Mouse (Mus musculus): ENCODE measurements around the gene Cdc42se2. TPM values are rescaled to one million over a fixed set of nuclear protein-coding genes. Genes with fewer than 3 reads are reported as not detected.

The Cdc42se2 gene
- polyA plus RNA-seq, 1 experiment from 2014 or later, result 259 TPM

- Histone ChIP-seq H3K27ac (ENCODE audit: low read depth, low read length) (no peak overlapping the region), H3K4me2 (no peak overlapping the region), H3K27me3 (ENCODE audit: control insufficient read depth, insufficient read depth, low read length) (no peaks in the 10 kb centered on the region), H3K9ac (ENCODE audit: low read length) (no peak overlapping the region), H3K4me1 (ENCODE audit: control insufficient read depth, insufficient read depth, low read length) (no peaks in the 10 kb centered on the region), H3K4me3 (ENCODE audit: low read depth, low read length) (no peak overlapping the region), H3K36me3 (ENCODE audit: control insufficient read depth, insufficient read depth, low read length) (peaks cover 15% of the 10 kb centered on the region), H3K9me3 (ENCODE audit: control insufficient read depth, low read length) (no peaks in the 10 kb centered on the region)
- ATAC-seq (ENCODE audit: low FRiP score), result no peak
- DNase-seq (ENCODE audit: low spot score, missing footprints), result no peak
- 80% methylated on average over 2 of the region's 2 CpGs for WGBS
Observed at GRCm38 (mm10) chr11:54712849-54713248, 74.6 kb downstream of the Cdc42se2 start.

- no peak for DNase-seq (ENCODE audit: low spot score, missing footprints)
- peaks cover 6% of the 10 kb centered on the region; the same call in 1 of the 2 replicates for H3K36me3 ChIP-seq (ENCODE audit: control insufficient read depth, insufficient read depth, low read length)
- H3K9me3 ChIP-seq (ENCODE audit: control insufficient read depth, low read length), result no peaks in the 10 kb centered on the region
- H3K27ac ChIP-seq (ENCODE audit: low read depth, low read length), result no peak overlapping the region
- ATAC-seq (ENCODE audit: low FRiP score), result no peak
- no peak overlapping the region for H3K4me3 ChIP-seq (ENCODE audit: low read depth, low read length)
- H3K9ac ChIP-seq (ENCODE audit: low read length), result no peak overlapping the region
- no peak overlapping the region for H3K4me2 ChIP-seq
- no peaks in the 10 kb centered on the region for H3K27me3 ChIP-seq (ENCODE audit: control insufficient read depth, insufficient read depth, low read length)
- WGBS, result 92% methylated on average over 4 of the region's 4 CpGs
- no peaks in the 10 kb centered on the region for H3K4me1 ChIP-seq (ENCODE audit: control insufficient read depth, insufficient read depth, low read length)
Observed at GRCm38 (mm10) chr11:54710512-54711293, 76.8 kb downstream of the Cdc42se2 start.

- no peak for ATAC-seq (ENCODE audit: low FRiP score)
Observed at GRCm38 (mm10) chr11:54709645-54710044, 77.8 kb downstream of the Cdc42se2 start.

GRCm38 (mm10) chr11:54708153-54708552, 79.3 kb downstream of the Cdc42se2 start:
- no peaks in the 10 kb centered on the region for H3K27me3 ChIP-seq (ENCODE audit: control insufficient read depth, insufficient read depth, low read length)

More at GRCm38 (mm10) chr11:54709645-54710044, 77.8 kb downstream of the Cdc42se2 start:
- no peak overlapping the region for H3K9ac ChIP-seq (ENCODE audit: low read length)
- no peak overlapping the region for H3K4me2 ChIP-seq
- no peaks in the 10 kb centered on the region for H3K27me3 ChIP-seq (ENCODE audit: control insufficient read depth, insufficient read depth, low read length)
- 0 out of 2 replicates have a peak, but pooled peaks cover 3% of the 10 kb centered on the region for H3K36me3 ChIP-seq (ENCODE audit: control insufficient read depth, insufficient read depth, low read length)
- no peak overlapping the region for H3K4me3 ChIP-seq (ENCODE audit: low read depth, low read length)
- no peaks in the 10 kb centered on the region for H3K9me3 ChIP-seq (ENCODE audit: control insufficient read depth, low read length)
- DNase-seq (ENCODE audit: low spot score, missing footprints), result no peak
- H3K27ac ChIP-seq (ENCODE audit: low read depth, low read length), result no peak overlapping the region
- H3K4me1 ChIP-seq (ENCODE audit: control insufficient read depth, insufficient read depth, low read length), result no peaks in the 10 kb centered on the region
- 72% methylated on average over 2 of the region's 2 CpGs for WGBS

GRCm38 (mm10) chr11:54703306-54703705, 84.2 kb downstream of the Cdc42se2 start:
- no peak overlapping the region for H3K4me2 ChIP-seq
- H3K27me3 ChIP-seq (ENCODE audit: control insufficient read depth, insufficient read depth, low read length), result no peaks in the 10 kb centered on the region
- no peak overlapping the region for H3K4me3 ChIP-seq (ENCODE audit: low read depth, low read length)
- no peaks in the 10 kb centered on the region for H3K9me3 ChIP-seq (ENCODE audit: control insufficient read depth, low read length)
- WGBS, result 31% methylated on average over 4 of the region's 4 CpGs
- peak; percentile 50; the same call in 1 of the 2 replicates for ATAC-seq (ENCODE audit: low FRiP score)
- H3K4me1 ChIP-seq (ENCODE audit: control insufficient read depth, insufficient read depth, low read length), result no peaks in the 10 kb centered on the region
- no peak overlapping the region for H3K9ac ChIP-seq (ENCODE audit: low read length)
- H3K36me3 ChIP-seq (ENCODE audit: control insufficient read depth, insufficient read depth, low read length), result no peaks in the 10 kb centered on the region
- DNase-seq (ENCODE audit: low spot score, missing footprints), result peak; percentile 90
- H3K27ac ChIP-seq (ENCODE audit: low read depth, low read length), result no peak overlapping the region

More at GRCm38 (mm10) chr11:54708153-54708552, 79.3 kb downstream of the Cdc42se2 start:
- Histone ChIP-seq H3K27ac (ENCODE audit: low read depth, low read length) (no peak overlapping the region), H3K4me2 (no peak overlapping the region), H3K4me1 (ENCODE audit: control insufficient read depth, insufficient read depth, low read length) (no peaks in the 10 kb centered on the region), H3K36me3 (ENCODE audit: control insufficient read depth, insufficient read depth, low read length) (0 out of 2 replicates have a peak, but pooled peaks cover 3% of the 10 kb centered on the region), H3K9me3 (ENCODE audit: control insufficient read depth, low read length) (no peaks in the 10 kb centered on the region), H3K4me3 (ENCODE audit: low read depth, low read length) (no peak overlapping the region), H3K9ac (ENCODE audit: low read length) (no peak overlapping the region)
- DNase-seq (ENCODE audit: low spot score, missing footprints) (no peak), ATAC-seq (ENCODE audit: low FRiP score) (no peak)
- WGBS, result 90% methylated on average over 2 of the region's 2 CpGs

- ATAC-seq (ENCODE audit: low FRiP score) (no peak), DNase-seq (ENCODE audit: low spot score, missing footprints) (no peak)
- Histone ChIP-seq H3K4me1 (ENCODE audit: control insufficient read depth, insufficient read depth, low read length) (no peaks in the 10 kb centered on the region), H3K9ac (ENCODE audit: low read length) (no peak overlapping the region), H3K27ac (ENCODE audit: low read depth, low read length) (no peak overlapping the region), H3K36me3 (ENCODE audit: control insufficient read depth, insufficient read depth, low read length) (no peaks in the 10 kb centered on the region), H3K4me2 (no peak overlapping the region), H3K9me3 (ENCODE audit: control insufficient read depth, low read length) (no peaks in the 10 kb centered on the region), H3K27me3 (ENCODE audit: control insufficient read depth, insufficient read depth, low read length) (no peaks in the 10 kb centered on the region), H3K4me3 (ENCODE audit: low read depth, low read length) (no peak overlapping the region)
- WGBS, result 96% methylated on average over 8 of the region's 8 CpGs
Observed at GRCm38 (mm10) chr11:54701848-54702247, 85.6 kb downstream of the Cdc42se2 start.

GRCm38 (mm10) chr11:54699972-54700371, 87.5 kb downstream of the Cdc42se2 start:
- WGBS, result 83% methylated on average over 3 of the region's 3 CpGs
- H3K9me3 ChIP-seq (ENCODE audit: control insufficient read depth, low read length), result no peaks in the 10 kb centered on the region
- DNase-seq (ENCODE audit: low spot score, missing footprints) (no peak), ATAC-seq (ENCODE audit: low FRiP score) (no peak)
- no peak overlapping the region for H3K27ac ChIP-seq (ENCODE audit: low read depth, low read length)
- no peaks in the 10 kb centered on the region for H3K27me3 ChIP-seq (ENCODE audit: control insufficient read depth, insufficient read depth, low read length)
- no peak overlapping the region for H3K9ac ChIP-seq (ENCODE audit: low read length)
- H3K4me2 ChIP-seq, result no peak overlapping the region
- H3K4me1 ChIP-seq (ENCODE audit: control insufficient read depth, insufficient read depth, low read length), result no peaks in the 10 kb centered on the region
- no peak overlapping the region for H3K4me3 ChIP-seq (ENCODE audit: low read depth, low read length)
- peaks cover 7% of the 10 kb centered on the region for H3K36me3 ChIP-seq (ENCODE audit: control insufficient read depth, insufficient read depth, low read length)

- ATAC-seq (ENCODE audit: low FRiP score) (no peak), DNase-seq (ENCODE audit: low spot score, missing footprints) (no peak)
- no peak overlapping the region for H3K4me2 ChIP-seq
- H3K4me3 ChIP-seq (ENCODE audit: low read depth, low read length), result no peak overlapping the region
- no peak overlapping the region for H3K27ac ChIP-seq (ENCODE audit: low read depth, low read length)
- H3K36me3 ChIP-seq (ENCODE audit: control insufficient read depth, insufficient read depth, low read length), result peaks cover 7% of the 10 kb centered on the region
- H3K4me1 ChIP-seq (ENCODE audit: control insufficient read depth, insufficient read depth, low read length), result no peaks in the 10 kb centered on the region
- no peak overlapping the region for H3K9ac ChIP-seq (ENCODE audit: low read length)
- no peaks in the 10 kb centered on the region for H3K9me3 ChIP-seq (ENCODE audit: control insufficient read depth, low read length)
- 95% methylated on average over 7 of the region's 7 CpGs for WGBS
- H3K27me3 ChIP-seq (ENCODE audit: control insufficient read depth, insufficient read depth, low read length), result no peaks in the 10 kb centered on the region
Observed at GRCm38 (mm10) chr11:54698636-54699035, 88.8 kb downstream of the Cdc42se2 start.

- no peak overlapping the region for H3K27ac ChIP-seq (ENCODE audit: low read depth, low read length)
- WGBS, result 88% methylated on average over 5 of the region's 5 CpGs
- H3K27me3 ChIP-seq (ENCODE audit: control insufficient read depth, insufficient read depth, low read length), result no peaks in the 10 kb centered on the region
- no peak overlapping the region for H3K4me3 ChIP-seq (ENCODE audit: low read depth, low read length)
- no peak overlapping the region for H3K9ac ChIP-seq (ENCODE audit: low read length)
- no peaks in the 10 kb centered on the region for H3K4me1 ChIP-seq (ENCODE audit: control insufficient read depth, insufficient read depth, low read length)
- no peaks in the 10 kb centered on the region for H3K9me3 ChIP-seq (ENCODE audit: control insufficient read depth, low read length)
- ATAC-seq (ENCODE audit: low FRiP score), result no peak
- no peak for DNase-seq (ENCODE audit: low spot score, missing footprints)
- H3K36me3 ChIP-seq (ENCODE audit: control insufficient read depth, insufficient read depth, low read length), result peaks cover 7% of the 10 kb centered on the region
- no peak overlapping the region for H3K4me2 ChIP-seq
Observed at GRCm38 (mm10) chr11:54697611-54698010, 89.9 kb downstream of the Cdc42se2 start.

Data from midbrain, embryonic 11.5 days (tissue).